Mouse (Mus musculus) brain, adult 2 months (tissue): Measurements from ENCODE around the gene Plekhg2.
A peak's percentile ranks its signal among the peaks of the same experiment; 100 is the strongest.
"Not testable (repeated sequence)": the region's sequence is repeated elsewhere in the genome, so short reads cannot be mapped to it uniquely, and the experiment has no call there.

Experiments
- DNase-seq: peaks from one replicate; pipeline ENCODE4 v3.0.0; 2011; ENCODE audit warnings: low read depth, low spot score

Plekhg2 gene

DNA sequence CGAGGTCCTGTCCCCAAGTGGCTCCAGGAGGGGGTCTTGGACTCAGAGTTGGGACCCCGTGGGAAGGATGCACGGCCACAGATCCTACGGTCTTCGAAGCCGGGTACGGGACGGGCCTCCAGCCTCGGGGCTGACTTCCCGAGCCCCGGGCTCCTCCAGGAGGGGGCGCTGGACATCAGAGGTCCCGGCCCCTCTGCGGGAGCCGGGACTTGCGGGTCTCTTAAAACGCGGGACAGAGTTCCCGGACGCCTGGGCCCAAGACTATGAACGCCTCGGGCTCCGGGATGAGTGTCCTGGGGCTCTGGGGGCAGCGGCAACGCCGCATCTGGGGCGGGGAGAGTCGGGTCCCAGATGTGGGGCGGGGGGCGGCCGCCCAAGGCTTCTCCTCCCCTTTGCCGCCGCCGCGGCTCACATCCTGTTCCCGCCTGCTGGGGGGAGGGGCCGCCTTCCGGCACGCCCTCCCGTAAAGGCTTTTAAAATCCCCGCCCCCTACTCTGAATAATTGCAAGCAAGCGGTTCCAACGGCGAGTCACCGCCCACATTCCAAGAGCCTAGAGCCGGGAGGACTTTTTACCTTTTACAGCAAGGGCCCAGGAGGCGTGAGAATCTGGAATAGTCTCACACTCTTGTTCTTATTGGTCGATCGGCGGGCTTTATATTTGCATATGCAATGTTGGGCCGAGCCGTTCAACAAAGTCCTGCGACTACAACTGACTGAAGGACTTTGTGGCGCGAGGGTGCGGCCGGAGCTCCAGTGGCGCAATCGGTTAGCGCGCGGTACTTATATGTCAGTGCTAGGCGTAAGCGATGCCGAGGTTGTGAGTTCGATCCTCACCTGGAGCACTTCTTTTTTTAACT lies at the start of gene Plekhg2:
Gene Plekhg2 (minus strand): TSS at position 349 of the 858 bp plus-strand sequence.
- peak; percentile 96 for DNase-seq

- DNase-seq, result no peak
Measured at GRCm38 (mm10) chr7:28419416-28419815, 47.0 kb upstream of the Plekhg2 start.

DNA sequence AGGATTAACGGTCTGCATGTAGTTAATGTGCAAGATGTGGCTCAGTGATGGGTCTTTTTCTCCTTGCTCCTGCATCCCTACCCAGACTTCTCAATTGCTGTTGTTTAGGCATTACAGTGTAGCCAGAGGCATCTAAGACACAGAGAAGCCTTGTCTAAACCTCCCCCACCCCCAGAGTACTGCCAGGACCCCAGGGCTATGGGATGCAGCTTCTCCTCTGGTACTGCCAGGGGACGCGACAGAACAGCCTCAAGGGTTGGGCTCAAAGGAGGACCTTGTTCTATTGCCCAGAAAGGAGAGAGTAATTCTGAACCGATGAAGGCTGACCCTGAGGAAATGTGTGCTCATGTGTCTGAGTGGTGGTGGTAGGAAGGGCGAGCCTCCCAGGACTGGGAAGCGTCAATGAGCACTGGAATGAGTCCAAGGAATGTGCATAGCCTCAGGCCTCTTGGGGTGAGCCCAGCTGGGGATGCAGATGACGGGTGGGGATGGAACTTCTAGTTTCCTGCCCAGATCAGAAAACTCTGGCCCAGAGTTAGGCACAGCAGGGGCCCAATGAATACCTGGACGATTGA lies 45.8 kb upstream of the Plekhg2 start:
- DNase-seq, result peak; percentile 69

DNA sequence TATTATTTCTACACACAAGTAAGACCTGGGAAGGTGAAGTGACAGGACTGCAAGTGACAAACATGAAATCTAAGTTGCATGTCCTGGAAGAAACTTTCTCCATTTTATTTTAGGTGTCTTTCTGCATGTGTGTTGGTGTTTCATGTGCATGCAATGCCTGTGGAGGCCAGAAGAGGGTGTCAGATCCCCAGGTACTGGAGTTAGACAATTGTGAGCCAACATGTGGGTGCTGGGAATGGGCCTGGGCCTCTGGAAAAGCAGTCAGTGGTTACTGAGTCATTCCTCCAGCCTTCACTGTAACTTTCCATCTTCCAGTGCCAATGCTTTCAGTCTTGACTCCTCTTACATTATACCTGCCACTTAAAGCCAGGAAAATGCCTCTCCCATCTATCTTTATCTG lies 45.0 kb upstream of the Plekhg2 start:
- DNase-seq, result no peak

- DNase-seq, result no peak
Measured at GRCm38 (mm10) chr7:28412826-28413225, 40.4 kb upstream of the Plekhg2 start.

DNA sequence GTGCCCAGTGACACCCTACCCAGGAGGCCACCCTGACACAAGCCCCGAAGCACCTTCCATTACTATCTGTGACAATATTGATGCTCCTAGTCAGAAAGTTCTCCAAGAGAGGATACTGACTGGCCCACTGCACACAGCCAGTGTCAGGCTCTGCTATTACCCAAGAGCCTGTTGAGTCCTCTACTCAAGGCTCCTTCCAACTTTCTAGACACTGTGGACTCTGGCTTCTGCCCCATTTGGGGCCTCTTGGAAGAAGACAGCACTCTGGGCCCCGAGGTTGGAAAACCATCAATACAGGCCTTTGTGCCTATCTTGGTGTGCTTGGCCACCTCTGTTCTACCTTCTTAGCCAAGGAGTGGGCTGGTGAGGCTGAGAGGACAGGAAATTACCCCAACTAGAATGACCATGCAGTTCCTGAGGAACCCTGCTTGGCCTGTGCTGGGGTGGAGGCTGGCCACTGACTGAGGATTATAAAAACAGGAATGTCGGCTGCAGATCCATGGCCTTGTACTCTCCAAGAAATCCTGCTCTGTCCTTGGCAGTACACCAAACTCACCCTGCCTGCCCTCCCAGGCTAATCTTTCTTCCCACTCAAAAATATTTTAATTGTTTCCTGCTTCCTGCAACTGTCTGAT lies 38.6 kb upstream of the Plekhg2 start:
- no peak for DNase-seq

GRCm38 (mm10) chr7:28401942-28402341 lies 29.5 kb upstream of the Plekhg2 start:
- no peak for DNase-seq

DNA sequence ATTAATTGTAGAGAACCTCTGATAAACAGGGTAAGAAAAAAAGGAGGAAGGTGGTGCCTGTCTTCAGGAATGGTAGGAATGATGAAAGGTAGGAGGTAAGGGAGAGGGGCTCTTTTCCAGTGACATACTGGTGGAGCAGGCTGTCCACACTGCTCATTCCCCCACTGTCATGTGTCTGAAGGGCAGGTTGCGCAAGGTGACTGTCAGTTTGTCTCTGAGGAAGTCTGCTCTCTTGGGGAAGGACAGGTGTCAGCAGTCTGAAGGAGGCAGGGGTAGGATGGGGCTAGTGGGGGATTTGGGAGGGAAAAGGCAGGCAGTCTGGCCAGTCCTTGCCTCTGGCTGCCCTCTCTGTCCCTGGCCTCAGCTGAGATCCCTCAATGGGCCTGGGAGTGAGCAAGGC lies 28.6 kb upstream of the Plekhg2 start:
- DNase-seq, result no peak

DNA sequence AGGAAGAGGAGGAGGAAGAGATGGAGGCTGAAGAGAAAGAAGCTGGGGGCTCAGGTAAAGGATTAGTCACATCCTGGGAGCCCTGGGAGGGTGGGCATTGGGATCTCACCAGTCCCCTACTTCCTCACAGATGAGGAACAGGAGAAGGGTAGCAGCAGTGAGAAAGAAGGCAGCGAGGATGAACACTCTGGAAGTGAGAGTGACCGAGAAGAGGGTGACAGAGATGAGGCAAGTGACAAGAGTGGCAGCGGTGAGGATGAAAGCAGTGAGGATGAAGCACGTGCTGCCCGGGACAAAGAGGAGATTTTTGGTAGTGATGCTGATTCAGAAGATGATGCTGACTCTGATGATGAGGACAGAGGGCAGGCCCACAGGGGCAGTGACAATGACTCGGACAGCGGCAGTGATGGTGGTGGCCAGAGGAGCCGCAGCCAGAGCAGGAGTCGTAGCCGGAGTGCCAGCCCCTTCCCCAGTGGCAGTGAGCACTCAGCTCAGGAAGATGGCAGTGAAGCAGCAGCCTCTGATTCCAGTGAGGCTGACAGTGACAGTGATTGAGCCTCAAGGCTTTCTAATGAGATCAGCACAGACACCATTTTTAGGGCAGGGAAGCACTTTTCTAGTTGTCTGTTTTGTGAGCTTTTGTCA lies 26.4 kb upstream of the Plekhg2 start:
- no peak for DNase-seq

DNA sequence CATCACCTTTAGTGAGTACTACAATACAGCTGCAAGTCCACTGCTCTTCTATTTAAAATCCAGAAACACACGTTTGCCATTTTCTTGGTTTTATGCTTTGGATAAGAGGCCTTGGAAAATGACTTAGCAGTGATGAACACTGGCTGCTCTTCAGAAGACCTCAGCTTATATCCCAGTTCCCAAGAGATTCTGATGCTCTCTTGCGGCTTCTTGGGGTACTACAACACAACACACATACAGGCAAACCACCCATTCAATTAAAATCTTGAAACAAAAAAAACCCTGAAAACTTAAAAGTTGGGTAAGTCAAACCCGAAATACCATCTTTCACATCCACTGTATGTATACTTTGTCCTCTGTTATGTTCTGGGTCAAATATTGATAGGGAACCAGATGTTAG lies 25.6 kb upstream of the Plekhg2 start:
- peak; percentile 56 for DNase-seq

GRCm38 (mm10) chr7:28395425-28395824 lies 23.0 kb upstream of the Plekhg2 start:
- DNase-seq, result no peak

DNA sequence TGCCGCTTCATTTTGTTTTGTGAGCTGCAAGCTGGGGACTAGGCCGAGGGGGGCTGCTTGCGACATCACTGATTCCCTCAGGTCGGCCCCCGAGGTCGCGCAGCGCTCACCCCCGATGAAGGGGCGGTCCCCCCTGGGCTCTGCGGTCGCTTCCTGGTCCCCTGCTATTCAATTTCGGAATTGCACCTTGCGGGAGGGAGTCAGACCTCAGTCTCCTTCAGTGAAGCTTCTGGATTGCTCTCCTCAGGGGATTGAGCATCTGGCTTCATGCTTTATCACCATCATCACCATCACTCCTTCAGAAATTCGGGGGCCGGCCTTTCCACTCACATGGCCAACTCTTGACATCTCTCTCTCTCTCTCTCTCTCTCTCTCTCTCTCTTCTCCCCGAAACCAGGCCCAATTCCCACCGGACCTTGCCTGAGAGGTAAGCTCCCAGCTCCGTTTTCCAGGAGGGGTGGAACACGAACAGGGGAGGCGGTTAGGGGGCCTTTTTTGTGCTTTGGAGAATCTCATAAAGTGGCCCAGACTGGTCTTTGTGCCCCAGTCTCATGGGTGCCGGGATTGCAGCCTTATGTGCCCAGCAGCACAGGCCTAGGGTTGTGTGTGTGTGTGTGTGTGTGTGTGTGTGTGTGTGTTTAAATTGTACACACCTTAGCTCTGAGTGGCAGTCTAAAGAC lies 21.0 kb upstream of the Plekhg2 start:
- no peak for DNase-seq

GRCm38 (mm10) chr7:28392429-28393271 lies 20.3 kb upstream of the Plekhg2 start, which contains the start of the genes Med29 and Paf1:
Gene Med29 (minus strand): TSS chr7:28392708.
Gene Paf1 (plus strand): TSS chr7:28392951.
- peak; percentile 100 for DNase-seq

DNA sequence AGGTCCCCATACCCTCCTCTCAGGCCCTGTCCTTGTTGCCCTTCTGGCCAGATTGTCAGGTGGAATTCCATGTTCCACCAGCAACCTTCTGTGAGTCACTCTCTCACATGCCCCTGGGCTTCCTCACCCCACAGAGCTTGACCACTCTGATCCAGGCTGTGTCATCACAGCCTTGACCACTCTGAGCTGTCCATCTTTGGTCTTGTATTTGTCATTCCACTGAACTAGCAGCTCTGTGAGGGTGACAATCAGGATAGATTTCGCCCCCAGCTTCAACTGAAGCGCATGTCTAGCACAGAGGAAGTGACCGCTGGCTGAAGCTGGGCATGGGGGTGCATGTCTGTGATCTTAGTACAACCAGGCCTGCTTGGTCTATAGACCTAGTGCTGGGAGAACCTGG lies 17.9 kb upstream of the Plekhg2 start:
- DNase-seq, result no peak

DNA sequence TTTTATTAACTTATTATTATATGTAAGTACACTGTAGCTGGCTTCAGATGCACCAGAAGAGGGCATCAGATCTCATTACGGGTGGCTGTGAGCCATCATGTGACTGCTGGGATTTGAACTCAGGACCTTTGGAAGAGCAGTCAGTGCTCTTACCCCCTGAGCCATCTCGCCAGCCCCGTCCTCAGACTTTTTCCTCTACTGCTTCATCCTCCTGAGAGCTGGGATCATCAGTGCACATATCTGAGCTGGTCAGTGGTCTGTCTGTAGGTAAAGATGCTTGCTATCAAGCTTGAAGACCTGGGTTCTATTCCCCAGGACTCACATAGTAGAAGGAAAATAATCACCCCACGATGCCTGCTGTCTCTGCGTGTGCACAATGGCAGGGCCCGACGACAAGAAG lies 15.0 kb upstream of the Plekhg2 start:
- DNase-seq, result not testable (repeated sequence)

GRCm38 (mm10) chr7:28386877-28387276 lies 14.5 kb upstream of the Plekhg2 start:
- not testable (repeated sequence) for DNase-seq

GRCm38 (mm10) chr7:28386462-28386861 lies 14.1 kb upstream of the Plekhg2 start:
- DNase-seq, result peak; percentile 90

DNA sequence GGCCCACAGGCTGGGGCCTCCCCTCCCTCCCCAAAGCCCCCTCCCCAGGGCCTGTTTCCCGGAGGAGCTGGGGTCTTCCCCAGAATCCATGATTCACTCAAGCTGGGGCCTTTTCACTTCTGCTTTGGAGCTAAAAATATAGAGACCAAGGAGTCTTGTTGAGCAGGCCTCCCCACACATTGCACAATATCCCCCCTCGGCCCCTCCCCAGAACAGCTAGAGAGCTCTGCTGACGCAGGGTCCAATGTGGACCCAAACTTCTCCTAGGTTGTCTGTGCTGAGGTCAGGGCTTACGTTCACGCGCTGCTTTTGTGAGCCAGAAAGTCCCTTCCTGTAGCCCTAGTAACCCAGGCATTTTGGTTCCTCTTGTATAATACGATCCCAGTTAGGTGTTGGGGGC lies 13.6 kb upstream of the Plekhg2 start:
- DNase-seq, result peak; percentile 67

GRCm38 (mm10) chr7:28385196-28385595 lies 12.8 kb upstream of the Plekhg2 start:
- no peak for DNase-seq

GRCm38 (mm10) chr7:28384162-28384561 lies 11.8 kb upstream of the Plekhg2 start:
- no peak for DNase-seq

DNA sequence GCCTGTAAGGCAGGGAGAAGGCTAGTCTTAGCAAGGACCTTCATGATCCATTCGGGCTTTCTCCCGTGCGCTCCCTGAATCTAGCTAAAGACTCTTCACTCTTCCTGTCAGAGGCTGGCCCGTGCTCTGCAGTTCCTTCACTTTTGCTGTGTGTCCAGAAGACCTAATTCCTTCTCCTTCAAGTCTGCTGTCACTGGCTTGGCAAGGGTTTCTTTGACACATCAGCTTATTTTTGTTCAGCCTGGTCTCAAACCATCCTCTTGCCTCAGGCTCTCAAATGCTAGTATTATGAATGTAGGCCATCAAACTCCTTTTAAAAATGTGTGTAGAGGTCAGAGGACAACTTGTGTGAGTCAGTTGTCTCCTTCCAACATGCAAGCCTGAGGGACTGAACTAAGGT lies 11.2 kb upstream of the Plekhg2 start:
- DNase-seq, result no peak
